Comparison of ENCODE assay signal across 17 mouse cellular contexts in the genomic region with DNA sequence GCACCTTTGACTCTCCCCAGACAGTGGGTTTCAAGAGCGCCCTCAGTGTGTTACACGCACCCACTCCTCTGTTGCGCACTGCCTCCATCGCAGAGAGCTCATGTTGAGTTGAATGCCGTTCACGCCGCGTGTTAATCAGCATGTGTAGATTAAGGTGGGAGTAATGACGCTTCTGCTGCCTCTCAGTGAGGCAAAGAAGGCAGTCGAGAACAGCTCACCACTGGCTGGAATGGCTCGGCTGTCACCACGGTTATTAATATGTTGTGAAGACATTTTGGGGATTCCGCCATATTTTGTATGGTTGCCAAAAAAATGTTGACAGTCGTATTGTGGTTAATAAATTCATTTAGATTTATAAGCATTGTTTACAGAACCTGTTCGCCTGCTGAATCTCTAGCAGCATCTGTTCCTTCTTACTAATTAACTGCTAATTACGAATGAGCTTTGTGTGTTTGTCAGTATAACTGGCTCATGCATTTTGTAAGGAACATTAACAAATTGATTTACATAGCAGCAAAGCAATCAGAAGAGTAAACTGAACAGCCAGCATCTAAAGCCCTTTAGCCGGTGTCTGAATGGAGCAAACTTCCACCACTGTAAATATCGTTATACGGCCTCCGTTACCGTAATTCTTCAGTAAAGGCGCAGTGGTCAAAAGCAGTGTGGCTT.
DNase-seq lines count a peak whose midpoint lies in the region; ATAC-seq and TF ChIP-seq lines count a peak whose summit lies in the region.
"Had no signal": no experiment of that assay in that cellular context is flagged by ENCODE, and none has a peak within 500 bp of the region (broad histone marks: within the 10 kb centered on the region; RNA-seq: fewer than 3 reads in every experiment).

No protein-coding gene starts in this region.

- H3K9ac ChIP-seq in kidney, postnatal 0 days (ENCODE audit: low read depth, low read length) = no peak overlapping the region
- H3K9ac ChIP-seq in kidney, embryonic 15.5 days = no peak overlapping the region
- H3K9ac ChIP-seq in hindbrain, embryonic 13.5 days = 0 out of 2 replicates have a peak overlapping the region, but pooled peaks have one; percentile 13
- H3K9ac ChIP-seq in neural tube, embryonic 15.5 days (replicated peaks) = no peak overlapping the region
- H3K9ac ChIP-seq: limb, embryonic 13.5 days; liver, postnatal 0 days had no signal

- H3K27me3 ChIP-seq in kidney, postnatal 0 days (ENCODE audit: insufficient read depth, low read length) = no peaks in the 10 kb centered on the region
- H3K27me3 ChIP-seq in kidney, embryonic 15.5 days = no peaks in the 10 kb centered on the region
- peaks cover 21% of the 10 kb centered on the region for H3K27me3 ChIP-seq in hindbrain, embryonic 13.5 days
- no peaks in the 10 kb centered on the region for H3K27me3 ChIP-seq in neural tube, embryonic 15.5 days (replicated peaks)
- H3K27me3 ChIP-seq: limb, embryonic 13.5 days had no signal

- peak; percentile 27 for DNase-seq in kidney, postnatal 0 days (ENCODE audit: low spot score)
- peak; percentile 24 for DNase-seq in right cerebral cortex, adult 18-20 months
- no peak for DNase-seq in right cerebral cortex, postnatal 25 days
- no peak for DNase-seq in kidney, adult 9 months
- DNase-seq: cerebellum, postnatal 10 days; liver, postnatal 0 days; retina, postnatal 1 day had no signal

- no peaks in the 10 kb centered on the region for H3K9me3 ChIP-seq in kidney, postnatal 0 days (replicated peaks; ENCODE audit: low read length)
- H3K9me3 ChIP-seq in kidney, embryonic 15.5 days (replicated peaks) = no peaks in the 10 kb centered on the region
- H3K9me3 ChIP-seq in hindbrain, embryonic 13.5 days = no peaks in the 10 kb centered on the region
- no peaks in the 10 kb centered on the region for H3K9me3 ChIP-seq in neural tube, embryonic 15.5 days (replicated peaks)
- H3K9me3 ChIP-seq: limb, embryonic 13.5 days had no signal

- no peak for TF ChIP-seq CTCF in kidney, postnatal 0 days (IDR thresholded peaks at IDR 0.05; ENCODE audit: low read depth)

- 81% methylated on average over 22 of the region's 22 CpGs for WGBS in kidney, postnatal 0 days
- 82% methylated on average over 22 of the region's 22 CpGs for WGBS in kidney, embryonic 15.5 days
- 65% methylated on average over 22 of the region's 22 CpGs for WGBS in hindbrain, embryonic 13.5 days
- WGBS in neural tube, embryonic 15.5 days = 44% methylated on average over 22 of the region's 22 CpGs

- H3K4me3 ChIP-seq in kidney, postnatal 0 days (replicated peaks; ENCODE audit: low read depth, low read length) = no peak overlapping the region
- no peak overlapping the region for H3K4me3 ChIP-seq in kidney, embryonic 15.5 days (replicated peaks)
- no peak overlapping the region for H3K4me3 ChIP-seq in hindbrain, embryonic 13.5 days
- no peak overlapping the region for H3K4me3 ChIP-seq in neural tube, embryonic 15.5 days (replicated peaks)
- H3K4me3 ChIP-seq: erythroblast, embryonic 14.5 days; layer of hippocampus, adult 2 months; left cerebral cortex, adult 2 months; limb, embryonic 13.5 days had no signal

- H3K4me1 ChIP-seq in kidney, postnatal 0 days (replicated peaks; ENCODE audit: insufficient read depth, low read length) = peaks cover 17% of the 10 kb centered on the region; the same call in 1 of the 2 replicates
- H3K4me1 ChIP-seq in kidney, embryonic 15.5 days = peaks cover 14% of the 10 kb centered on the region; the same call in 1 of the 2 replicates
- peaks cover 46% of the 10 kb centered on the region for H3K4me1 ChIP-seq in hindbrain, embryonic 13.5 days (replicated peaks)
- H3K4me1 ChIP-seq in neural tube, embryonic 15.5 days = peaks cover 32% of the 10 kb centered on the region

- ATAC-seq in kidney, postnatal 0 days (replicated peaks; ENCODE audit: low FRiP score, low read depth) = no peak
- no peak for ATAC-seq in kidney, embryonic 15.5 days (replicated peaks; ENCODE audit: low FRiP score)
- ATAC-seq in hindbrain, embryonic 13.5 days (ENCODE audit: low FRiP score) = peak; percentile 55
- peak; percentile 64 for ATAC-seq in neural tube, embryonic 15.5 days (ENCODE audit: low FRiP score)
- ATAC-seq in cerebellum, adult (ENCODE audit: insufficient number of reproducible peaks, low FRiP score, low TSS enrichment) = no peak
- ATAC-seq: inflammation-experienced regulatory T-cells, adult 6 months; liver, postnatal 0 days had no signal

- no peak overlapping the region for H3K27ac ChIP-seq in kidney, postnatal 0 days
- no peak overlapping the region for H3K27ac ChIP-seq in kidney, embryonic 15.5 days
- H3K27ac ChIP-seq in hindbrain, embryonic 13.5 days = peak overlapping the region; percentile 66
- peak overlapping the region; percentile 56 for H3K27ac ChIP-seq in neural tube, embryonic 15.5 days (replicated peaks)
- H3K27ac ChIP-seq: layer of hippocampus, adult 2 months; left cerebral cortex, adult 2 months; limb, embryonic 13.5 days had no signal

- H3K4me2 ChIP-seq in kidney, postnatal 0 days (ENCODE audit: low read length) = no peak overlapping the region
- H3K4me2 ChIP-seq in kidney, embryonic 15.5 days = no peak overlapping the region
- no peak overlapping the region for H3K4me2 ChIP-seq in hindbrain, embryonic 13.5 days
- H3K4me2 ChIP-seq in neural tube, embryonic 15.5 days = no peak overlapping the region
- H3K4me2 ChIP-seq: limb, embryonic 13.5 days had no signal

- no peaks in the 10 kb centered on the region; the same call in 1 of the 2 replicates for H3K36me3 ChIP-seq in kidney, postnatal 0 days (ENCODE audit: insufficient read depth, low read length)
- peaks cover 14% of the 10 kb centered on the region for H3K36me3 ChIP-seq in kidney, embryonic 15.5 days
- peaks cover 36% of the 10 kb centered on the region for H3K36me3 ChIP-seq in hindbrain, embryonic 13.5 days
- peaks cover 18% of the 10 kb centered on the region for H3K36me3 ChIP-seq in neural tube, embryonic 15.5 days
- H3K36me3 ChIP-seq: G1E had no signal

Comparison
In these comparisons a context has a peak if more than half of its experiments do, and no peak if none do; other contexts are left out.
1. DNase-seq: peak in kidney, postnatal 0 days (single experiment) and right cerebral cortex, adult 18-20 months (single experiment); none in right cerebral cortex, postnatal 25 days (single experiment) and kidney, adult 9 months (single experiment).
2. ATAC-seq: peak in hindbrain, embryonic 13.5 days (single experiment) and neural tube, embryonic 15.5 days (single experiment); none in kidney, postnatal 0 days (single experiment), kidney, embryonic 15.5 days (single experiment) and cerebellum, adult (single experiment).
3. H3K27ac ChIP-seq: peak in hindbrain, embryonic 13.5 days (single experiment) and neural tube, embryonic 15.5 days (single experiment); none in kidney, postnatal 0 days (single experiment) and kidney, embryonic 15.5 days (single experiment).